In genomic region chr4:48279498-48280134, GRCm38 (mm10) we compare ENCODE assay signal across 8 mouse cellular contexts. TPM values are rescaled to one million over a fixed set of nuclear protein-coding genes. Genes with fewer than 3 reads are reported as not detected.
A peak's percentile ranks its signal among the peaks of the same experiment; 100 is the strongest.
DNase-seq lines count a peak whose midpoint lies in the region; ATAC-seq lines count a peak whose summit lies in the region.

Erp44 (minus strand) TSS chr4:48279558.
Invs (plus strand) TSS chr4:48279760.

- no peaks in the 10 kb centered on the region for H3K27me3 ChIP-seq in heart, embryonic 10.5 days (ENCODE audit: insufficient read depth, poor library complexity, severe bottlenecking)
- H3K27me3 ChIP-seq in kidney, embryonic 15.5 days: no peaks in the 10 kb centered on the region

- H3K4me2 ChIP-seq in kidney, embryonic 15.5 days: peak within 1 kb of the TSS; percentile 76

- no peaks in the 10 kb centered on the region for H3K36me3 ChIP-seq in heart, embryonic 10.5 days
- H3K36me3 ChIP-seq in kidney, embryonic 15.5 days: peaks cover 8% of the 10 kb centered on the region; the same call in 1 of the 2 replicates

- ATAC-seq in erythroblast, adult 5-6 weeks (replicated peaks; ENCODE audit: low FRiP score, poor library complexity, severe bottlenecking): peak; percentile 98
- ATAC-seq in kidney, embryonic 15.5 days (replicated peaks; ENCODE audit: low FRiP score): peak; percentile 100
- peak; percentile 100 for ATAC-seq in monocyte, adult 5-6 weeks (replicated peaks; ENCODE audit: insufficient number of reproducible peaks, low FRiP score, low TSS enrichment, poor library complexity, severe bottlenecking)

- peak within 1 kb of the TSS; percentile 93 for H3K27ac ChIP-seq in heart, embryonic 10.5 days
- peak within 1 kb of the TSS; percentile 77 for H3K27ac ChIP-seq in kidney, embryonic 15.5 days

- under 1% methylated on average over 41 of the region's 41 CpGs for WGBS in heart, embryonic 10.5 days
- WGBS in kidney, embryonic 15.5 days: under 1% methylated on average over 41 of the region's 41 CpGs

- H3K4me3 ChIP-seq in heart, embryonic 10.5 days: peak within 1 kb of the TSS; percentile 97
- H3K4me3 ChIP-seq in kidney, embryonic 15.5 days (replicated peaks): peak within 1 kb of the TSS; percentile 97

- DNase-seq in B cell, adult 2 months: peak; percentile 88 to 91
- peak; percentile 100 for DNase-seq in brain, adult 2 months (ENCODE audit: low read depth, low spot score)
- DNase-seq in heart, embryonic 10.5 days (ENCODE audit: low spot score): peak; percentile 99
- peak; percentile 93 for DNase-seq in liver
- peak; percentile 89 to 92 for DNase-seq in spleen, postnatal 4 days (ENCODE audit: low spot score in 2 of 2)

- peak within 1 kb of the TSS; percentile 94 for H3K9ac ChIP-seq in kidney, embryonic 15.5 days

- peaks cover 12% of the 10 kb centered on the region for H3K4me1 ChIP-seq in heart, embryonic 10.5 days
- H3K4me1 ChIP-seq in kidney, embryonic 15.5 days: peaks cover 12% of the 10 kb centered on the region

- H3K9me3 ChIP-seq in heart, embryonic 10.5 days: no peaks in the 10 kb centered on the region
- H3K9me3 ChIP-seq in kidney, embryonic 15.5 days (replicated peaks): no peaks in the 10 kb centered on the region

RNA-seq across cellular contexts. Expression of gene Erp44, which starts in this region (rescaled TPM):
- total RNA-seq in erythroblast, adult 5-6 weeks (2015; ENCODE audit: low replicate concordance): 17.7 and 29.5 TPM in 2 replicates
- total RNA-seq in erythroblast, adult 5-6 weeks (2017; ENCODE audit: low replicate concordance): 19.8 and 28.2 TPM in 2 replicates
- polyA plus RNA-seq in heart, embryonic 10.5 days (2016; fragmentation: Nextera tagmentation; extraction: Ambion mirVana): 68.5 and 69.8 TPM in 2 replicates
- 93.1 and 101 TPM in 2 replicates for polyA plus RNA-seq in kidney, embryonic 15.5 days (2015; fragmentation: Nextera tagmentation; extraction: Ambion mirVana)
- total RNA-seq in monocyte, adult 5-6 weeks (2017): 63.4 to 88.5 TPM (median 75.0 TPM) in 3 replicates

RNA-seq across cellular contexts. Expression of gene Invs, which starts in this region (rescaled TPM):
- total RNA-seq in erythroblast, adult 5-6 weeks (2015; ENCODE audit: low replicate concordance): 0.38 and 0.84 TPM in 2 replicates
- total RNA-seq in erythroblast, adult 5-6 weeks (2017; ENCODE audit: low replicate concordance): 1.4 and 2.0 TPM in 2 replicates
- 5.8 and 7.1 TPM in 2 replicates for polyA plus RNA-seq in heart, embryonic 10.5 days (2016; fragmentation: Nextera tagmentation; extraction: Ambion mirVana)
- 11.0 and 11.8 TPM in 2 replicates for polyA plus RNA-seq in kidney, embryonic 15.5 days (2015; fragmentation: Nextera tagmentation; extraction: Ambion mirVana)
- total RNA-seq in monocyte, adult 5-6 weeks (2017): 4.6 to 11.1 TPM (median 8.0 TPM) in 3 replicates

Comparison
In these comparisons a context has a peak if more than half of its experiments do, and no peak if none do; other contexts are left out.
1. Peak in every context shown above with its lines: DNase-seq, ATAC-seq, H3K4me3 ChIP-seq and H3K27ac ChIP-seq.